Mouse (Mus musculus) retina, adult 2 months (tissue): Measurements from ENCODE around the gene Ddx21.
A peak's percentile ranks its signal among the peaks of the same experiment; 100 is the strongest.
"Not testable (repeated sequence)": the region's sequence is repeated elsewhere in the genome, so short reads cannot be mapped to it uniquely, and the experiment has no call there.

ENCODE experiments used
- DNase-seq: peaks from one replicate; pipeline ENCODE4 v3.0.0-alpha.2; 2012; ENCODE audit warnings: low read depth, low spot score

Ddx21 gene

DNA sequence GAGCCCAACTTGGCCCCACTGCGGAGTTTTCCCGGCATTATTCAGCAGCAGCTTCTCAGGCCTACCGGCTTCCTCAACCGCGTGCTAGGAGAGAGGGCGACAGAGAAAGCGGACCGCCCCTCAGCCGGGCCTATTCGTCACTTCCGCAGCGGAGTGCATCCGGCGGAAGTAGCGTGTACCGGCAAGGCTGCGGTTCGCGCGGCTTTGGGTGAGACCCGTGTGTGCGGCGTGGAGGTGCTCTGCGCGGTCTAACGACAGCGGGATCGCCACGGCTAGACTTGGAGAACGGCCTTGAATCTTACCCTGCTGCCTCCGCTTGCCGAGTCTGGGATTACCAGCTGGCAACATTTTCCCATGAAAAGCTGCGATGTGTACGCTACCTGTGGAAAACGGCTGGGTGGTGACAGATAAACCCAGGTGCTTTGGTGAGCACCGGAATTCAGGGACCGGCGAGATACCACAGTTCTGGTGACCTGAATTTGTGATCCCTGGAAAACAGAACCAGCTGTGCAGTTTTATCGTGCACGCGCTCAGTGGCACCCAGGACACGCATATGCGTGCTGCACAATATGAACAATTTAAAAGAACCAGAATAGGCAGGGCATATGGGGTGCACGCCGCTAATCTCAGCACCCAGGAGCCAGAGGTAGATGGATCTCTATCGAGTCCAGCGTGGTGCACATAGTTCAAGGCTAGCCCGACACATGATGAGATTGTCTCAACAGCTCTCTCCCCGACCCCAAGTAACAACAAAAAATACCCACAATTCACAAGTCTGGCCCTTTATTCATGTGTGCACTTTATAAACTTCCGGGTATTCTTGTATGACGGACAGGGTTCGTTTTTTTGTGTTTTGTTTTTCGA lies at the start of gene Ddx21:
TSS of gene Ddx21 (minus strand) at position 105 of the 864 bp plus-strand sequence.
- peak; percentile 78 for DNase-seq

DNA sequence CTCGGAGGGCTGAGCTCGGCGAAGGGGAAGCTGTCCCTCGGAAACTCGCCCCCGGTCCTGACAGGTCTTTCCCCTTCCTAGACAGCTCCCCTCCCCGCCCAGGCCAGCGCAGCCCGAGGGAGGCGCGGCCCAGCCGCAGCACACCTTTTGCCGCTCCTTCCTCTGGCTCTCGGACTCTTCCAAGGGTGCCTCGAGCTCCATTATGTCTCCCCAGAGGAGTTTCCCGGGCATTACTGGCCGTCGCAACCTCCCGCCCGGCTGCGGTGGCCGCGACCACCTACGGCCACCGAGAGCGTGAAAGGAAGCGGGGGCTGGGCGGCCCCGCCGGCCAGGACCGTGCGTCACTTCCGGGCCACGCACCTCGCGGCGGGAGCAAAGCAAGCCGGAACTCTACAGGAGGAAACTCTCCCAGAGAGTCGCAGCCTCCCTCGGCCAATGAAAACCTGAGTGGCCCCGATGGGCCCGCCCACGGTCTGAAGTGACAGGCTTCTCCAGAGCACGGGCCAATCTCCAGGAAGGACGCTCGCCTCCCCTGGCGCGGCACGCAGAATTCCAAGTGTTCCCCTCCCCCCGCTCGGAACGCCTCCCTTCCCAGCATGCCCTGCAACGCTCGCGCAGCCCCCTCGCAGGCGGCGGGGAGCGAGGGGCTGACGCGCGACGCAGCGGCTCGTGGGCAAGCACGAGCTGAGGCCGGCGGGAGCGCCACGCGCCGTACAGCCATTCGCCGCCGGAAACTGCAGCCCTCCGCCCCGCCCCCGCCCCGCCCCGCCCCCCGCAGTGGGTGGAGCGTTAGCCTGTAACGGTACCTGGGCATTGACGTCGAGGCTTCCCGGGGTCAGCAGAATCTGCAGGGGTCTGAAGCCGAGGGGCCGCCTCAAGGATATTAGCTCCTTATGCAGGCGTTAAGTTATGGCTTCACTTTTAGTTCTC lies 49.1 kb upstream of the Ddx21 start, which contains the start of gene Ddx50:
TSS of gene Ddx50 (minus strand) at position 338 of the 930 bp plus-strand sequence.
- DNase-seq = peak; percentile 97

DNA sequence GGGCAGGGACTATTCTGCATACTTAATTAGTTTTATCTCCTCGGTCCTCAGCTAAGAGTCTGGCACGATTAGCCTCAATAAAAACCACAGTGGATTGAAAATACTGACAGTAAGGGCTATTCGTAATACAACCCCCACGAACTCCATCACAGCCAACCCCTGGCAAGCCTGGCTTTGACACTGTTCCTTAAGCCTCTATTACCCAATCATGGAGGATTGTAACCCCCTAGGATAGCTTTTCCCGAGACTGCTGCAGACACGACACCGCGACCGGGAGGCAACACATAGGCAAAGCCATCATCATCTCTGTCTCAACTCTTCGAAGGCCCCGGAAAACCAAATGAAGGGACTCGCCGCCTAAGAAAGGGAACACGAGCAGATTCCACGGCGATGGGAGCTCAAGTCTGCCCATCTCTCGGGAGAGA lies 48.3 kb upstream of the Ddx21 start:
- no peak for DNase-seq

DNA sequence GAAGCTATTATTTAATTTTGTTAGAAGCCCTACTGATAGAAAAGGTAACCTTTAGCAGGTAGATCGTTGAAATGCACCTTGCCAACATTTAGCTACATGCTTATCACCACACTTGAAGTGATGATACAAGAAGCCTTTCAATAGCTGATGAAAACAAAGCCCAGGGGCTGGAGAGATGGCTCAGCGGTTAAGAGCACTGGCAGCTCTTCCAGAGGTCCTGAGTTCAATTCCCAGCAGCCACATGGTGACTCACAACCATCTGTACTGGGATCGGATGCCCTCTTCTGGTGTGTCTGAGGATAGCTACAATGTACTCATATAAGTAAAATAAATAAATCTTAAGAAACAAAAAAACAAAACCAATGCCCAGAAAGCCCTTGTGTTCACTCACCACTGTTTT lies 2.1 kb upstream of the Ddx21 start:
- DNase-seq = no peak

- no peak for DNase-seq
Observed at GRCm38 (mm10) chr10:62603233-62604030, 1.4 kb upstream of the Ddx21 start.

GRCm38 (mm10) chr10:62601833-62602176 lies 276 bp downstream of the Ddx21 start:
- DNase-seq = no peak

DNA sequence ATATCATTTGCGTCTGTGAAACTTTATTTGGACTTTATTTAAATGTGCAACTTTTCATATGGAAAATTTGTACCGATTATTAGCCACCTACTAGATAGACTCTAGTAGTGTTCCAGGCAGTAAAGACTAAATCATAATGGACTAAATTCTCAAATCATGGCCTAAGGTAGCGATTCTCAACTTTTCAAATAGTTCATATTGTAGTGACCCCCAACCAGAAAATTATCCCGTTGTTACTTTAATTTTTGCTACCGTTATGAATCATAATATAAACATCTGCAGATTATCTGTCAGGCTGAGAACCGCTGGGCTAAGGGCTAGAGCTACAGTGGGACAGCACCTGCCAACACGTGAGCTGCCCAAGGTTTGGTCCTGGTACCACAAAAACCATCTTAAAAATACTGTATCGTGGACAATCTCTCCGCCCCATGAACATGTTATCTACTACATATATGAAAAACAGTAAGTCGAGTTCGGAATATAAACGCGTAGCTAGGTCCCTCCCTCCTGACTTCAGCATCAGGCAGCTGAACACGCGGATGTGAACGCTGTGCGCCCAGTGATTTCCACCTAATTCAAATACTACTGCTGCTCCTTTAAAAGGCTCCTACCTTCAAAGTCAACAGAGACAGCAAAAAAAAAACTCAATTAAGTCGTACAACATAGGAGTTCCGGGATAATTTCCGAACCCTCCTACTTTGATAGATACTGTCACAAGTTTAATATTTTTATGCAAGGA lies 859 bp downstream of the Ddx21 start:
- no peak for DNase-seq

DNA sequence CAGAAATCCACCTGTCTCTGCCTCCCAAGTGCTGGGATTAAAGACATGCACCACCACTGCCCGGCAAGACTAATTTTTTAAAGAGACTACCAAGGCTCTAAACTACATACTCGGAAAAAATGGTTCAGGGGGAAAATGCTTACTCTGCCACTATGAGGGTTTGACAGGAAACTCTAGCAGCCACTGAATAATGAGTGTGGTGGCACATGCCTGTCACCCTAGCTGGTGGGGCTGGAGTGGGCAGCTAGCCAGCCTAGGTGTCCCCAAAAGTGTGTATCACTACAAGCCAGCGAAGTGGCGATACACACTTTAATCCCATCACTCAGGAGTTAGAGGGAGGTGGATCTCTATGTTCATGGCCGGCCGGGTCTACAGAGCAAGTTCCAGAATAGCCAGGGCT lies 2.0 kb downstream of the Ddx21 start:
- DNase-seq = no peak

GRCm38 (mm10) chr10:62599311-62599710 lies 2.8 kb downstream of the Ddx21 start:
- DNase-seq = not testable (repeated sequence)

DNA sequence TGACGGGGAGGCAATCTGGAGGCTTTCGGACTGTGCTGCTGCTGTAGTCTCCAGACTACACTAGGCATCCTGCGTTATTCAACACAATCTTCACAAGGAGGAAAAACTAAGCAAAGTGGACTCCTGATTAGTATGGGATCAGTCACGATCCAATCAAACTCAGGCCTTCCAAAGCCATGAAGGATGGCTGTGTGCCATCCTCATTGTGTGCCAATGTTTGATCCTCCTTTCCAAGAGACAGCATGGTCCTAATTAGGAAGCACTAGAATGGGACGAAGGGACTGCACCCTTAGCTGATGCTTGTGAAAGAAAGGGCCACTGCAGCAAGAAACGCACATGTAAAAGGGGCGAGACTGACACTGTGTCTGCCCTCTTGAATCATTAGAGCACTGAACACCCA lies 9.6 kb downstream of the Ddx21 start:
- DNase-seq = no peak

DNA sequence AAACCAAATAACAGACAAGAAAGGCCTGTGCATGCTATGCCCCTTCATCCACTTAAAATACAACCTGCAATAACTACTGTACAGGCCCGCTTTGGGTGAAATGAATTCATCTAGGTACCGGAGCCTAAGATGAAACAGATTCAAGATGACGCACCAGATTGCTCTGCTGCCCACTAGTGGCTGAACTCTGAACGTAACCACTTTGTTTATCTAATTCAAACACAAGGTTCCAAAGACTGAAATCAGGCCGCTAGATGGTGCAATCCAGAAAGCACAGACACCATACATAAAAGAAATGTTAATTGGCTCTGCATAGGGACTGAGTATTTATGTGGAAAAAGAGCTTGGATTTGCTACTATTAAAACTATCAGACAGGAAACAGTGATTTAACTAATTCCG lies 11.9 kb downstream of the Ddx21 start:
- peak; percentile 73 for DNase-seq

DNA sequence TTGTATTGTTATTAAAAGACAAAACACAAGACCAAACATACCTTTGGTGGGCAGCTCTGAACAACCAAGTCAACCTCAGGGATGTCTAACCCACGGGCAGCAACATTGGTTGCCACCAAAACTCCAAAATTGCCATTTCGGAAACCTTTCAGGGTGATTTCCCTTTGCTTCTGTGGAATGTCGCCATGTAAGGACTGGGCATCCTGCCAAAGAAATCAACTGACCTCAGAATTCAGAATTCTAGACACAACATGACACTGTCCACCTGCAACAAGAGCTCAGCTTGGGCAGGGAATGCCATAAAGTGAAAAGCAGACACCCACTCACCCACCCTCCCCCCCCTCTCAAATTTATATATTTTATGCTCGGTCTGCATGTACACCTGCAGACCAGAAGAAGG lies 13.5 kb downstream of the Ddx21 start:
- no peak for DNase-seq

DNA sequence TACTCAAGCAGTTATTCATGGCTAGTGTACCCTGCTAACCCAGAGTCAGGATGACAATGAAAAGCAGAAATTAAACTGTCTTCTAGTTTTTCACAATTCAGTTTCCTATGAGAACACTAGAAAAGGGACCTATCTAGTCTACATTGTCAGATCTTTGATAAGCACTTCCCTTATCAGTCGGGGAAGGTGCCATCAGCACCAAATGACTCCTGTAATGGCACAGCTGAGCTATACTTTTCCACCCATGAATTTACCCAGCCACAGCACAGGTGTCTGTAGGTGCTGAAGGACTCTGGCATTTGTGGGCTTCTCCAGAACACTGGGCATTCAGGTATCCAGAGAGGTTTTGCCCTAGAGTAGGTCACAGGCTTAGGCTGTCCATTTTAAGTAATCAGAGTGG lies 18.8 kb downstream of the Ddx21 start:
- DNase-seq = no peak

DNA sequence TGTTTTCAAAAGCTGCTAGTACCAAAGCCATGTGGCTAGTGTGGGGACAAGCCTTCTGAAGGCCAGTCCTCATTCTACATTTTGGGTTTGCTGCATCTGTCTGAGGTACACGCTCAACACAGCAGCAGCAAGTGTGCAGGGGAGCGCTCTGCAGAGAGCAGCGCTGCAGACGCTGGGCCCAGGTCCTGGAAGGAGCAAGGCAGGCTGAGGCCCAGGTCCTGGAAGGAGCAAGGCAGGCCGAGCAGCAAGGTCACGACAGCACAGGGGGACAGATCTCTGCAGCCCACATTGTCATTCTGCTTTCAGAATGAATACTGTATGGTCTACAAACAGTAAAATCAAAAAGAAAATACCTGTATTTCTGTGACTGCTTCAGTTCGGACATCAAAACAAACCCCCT lies 19.4 kb downstream of the Ddx21 start:
- DNase-seq = no peak

- DNase-seq = no peak
Observed at GRCm38 (mm10) chr10:62582263-62582662, 19.8 kb downstream of the Ddx21 start.

- DNase-seq = not testable (repeated sequence)
Observed at GRCm38 (mm10) chr10:62579129-62579528, 23.0 kb downstream of the Ddx21 start.

DNA sequence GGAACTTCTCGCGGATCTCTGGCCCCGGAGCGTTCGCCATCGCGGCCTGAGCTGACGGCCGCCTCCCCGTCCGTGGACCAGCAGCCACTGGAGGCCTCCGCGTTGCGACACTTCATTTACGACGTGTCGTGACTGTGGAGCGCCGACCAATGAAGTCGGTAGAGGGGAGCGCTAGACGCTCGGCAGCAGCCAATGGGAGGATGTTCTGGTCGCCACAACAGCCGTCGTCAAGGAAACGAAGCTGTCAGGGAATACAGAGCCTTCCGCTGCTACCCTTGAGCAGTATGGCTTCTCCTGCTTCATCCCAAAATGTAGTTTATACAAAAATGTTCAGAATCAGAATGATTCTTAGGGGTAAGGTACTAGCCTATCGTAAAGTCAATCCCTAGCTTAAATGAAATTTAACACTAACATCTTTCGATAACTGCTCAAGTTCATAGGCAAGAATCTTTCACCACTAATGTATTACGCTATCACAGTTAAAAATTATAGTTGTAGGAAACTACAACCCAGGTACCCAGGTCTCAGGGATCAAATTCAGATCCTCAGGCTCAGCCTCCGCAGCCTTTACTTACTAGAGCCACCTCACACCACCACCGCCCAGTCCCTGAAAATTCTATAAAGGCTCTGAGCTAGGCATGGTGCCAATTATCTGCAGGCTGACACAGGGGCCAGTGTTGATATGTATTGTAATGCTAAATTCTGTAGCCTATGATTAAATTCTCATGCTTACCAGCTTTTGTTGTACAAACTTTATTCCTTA lies 23.6 kb downstream of the Ddx21 start, which contains the start of gene Kif1bp:
TSS of gene Kif1bp (minus strand) at position 120 of the 763 bp plus-strand sequence.
- peak; percentile 97 for DNase-seq

DNA sequence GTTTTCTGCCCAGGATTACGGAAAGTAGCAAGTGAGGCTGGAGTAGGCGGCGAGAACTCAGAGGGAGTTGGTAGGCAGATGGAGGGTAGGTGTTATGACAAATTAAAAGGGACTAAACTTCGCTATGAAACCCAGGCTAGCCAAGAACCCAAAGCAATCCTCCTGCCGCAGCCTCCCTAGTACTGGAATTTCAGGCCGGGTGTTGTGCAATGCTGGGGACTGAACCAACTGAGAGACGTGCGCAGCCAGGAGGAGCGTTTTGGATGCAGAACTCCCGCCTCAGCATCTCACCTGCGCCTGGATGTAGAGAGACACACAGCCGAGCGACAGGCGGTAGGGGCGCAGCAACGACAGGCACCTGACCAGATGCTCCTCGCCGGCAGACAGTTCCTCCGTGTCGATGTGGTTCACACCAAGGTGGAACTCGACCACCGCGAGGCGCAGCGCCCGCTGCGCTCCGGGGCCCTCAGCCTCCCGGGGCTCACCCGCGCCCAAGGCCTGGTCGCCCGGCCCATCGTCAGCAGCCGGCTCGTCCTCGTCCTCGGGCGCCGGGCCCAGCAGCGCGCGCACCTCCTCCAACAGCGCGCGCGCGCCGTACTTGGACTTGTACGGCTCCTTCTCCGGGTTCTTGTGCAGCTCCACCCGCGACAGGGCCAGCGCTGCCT lies 24.3 kb downstream of the Ddx21 start:
- no peak for DNase-seq

DNA sequence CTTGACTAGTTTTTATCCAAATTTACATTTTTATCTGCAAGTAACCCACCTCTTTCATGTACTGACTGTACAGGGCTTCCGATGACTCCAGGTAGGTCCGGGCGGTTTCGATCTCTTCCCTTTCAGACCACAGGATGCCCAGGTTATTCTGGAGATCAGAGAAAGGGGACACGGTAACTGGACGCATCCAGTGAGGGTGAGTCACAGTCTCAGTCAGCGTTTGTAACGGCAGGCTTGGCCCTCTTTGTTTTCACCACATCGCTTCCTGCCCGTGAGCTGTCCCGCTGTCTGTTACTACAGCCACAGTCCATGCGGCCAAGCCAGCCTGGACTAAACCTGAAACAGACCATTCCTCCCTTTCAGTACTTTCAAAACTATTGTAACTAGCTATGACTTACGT lies 27.1 kb downstream of the Ddx21 start:
- no peak for DNase-seq
